Mouse (Mus musculus): Measurements from ENCODE around the gene Cux1.

GRCm38 (mm10) chr5:136480541-136480940 is 86.7 kb downstream of the Cux1 start:
- TF ChIP-seq CTCF (conservative IDR thresholded peaks at IDR 0.05; ENCODE audit: insufficient read depth, insufficient read length, low read depth, low read length) = no peak
- TF ChIP-seq POLR2A (IDR thresholded peaks at IDR 0.05; ENCODE audit: low read depth, low read length) = no peak
